Mouse (Mus musculus): ENCODE measurements around the gene Cryzl1.

Cryzl1 gene

GRCm38 (mm10) chr16:91728123-91729065 is at the start of gene Cryzl1:
Gene Cryzl1 (minus strand): TSS chr16:91728975.
- DNase-seq (ENCODE audit: low spot score) = peak; percentile 91

GRCm38 (mm10) chr16:91772586-91772985 is 43.8 kb upstream of the Cryzl1 start:
- DNase-seq (ENCODE audit: low spot score) = no peak

GRCm38 (mm10) chr16:91771334-91771733 is 42.6 kb upstream of the Cryzl1 start:
- no peak for DNase-seq (ENCODE audit: low spot score)

- DNase-seq (ENCODE audit: low spot score) = no peak
Measured at GRCm38 (mm10) chr16:91770662-91771061, 41.9 kb upstream of the Cryzl1 start.

- no peak for DNase-seq (ENCODE audit: low spot score)
Measured at GRCm38 (mm10) chr16:91769911-91770310, 41.1 kb upstream of the Cryzl1 start.

- no peak for DNase-seq (ENCODE audit: low spot score)
Measured at GRCm38 (mm10) chr16:91768586-91768985, 39.8 kb upstream of the Cryzl1 start.

- DNase-seq (ENCODE audit: low spot score) = no peak
Measured at GRCm38 (mm10) chr16:91767165-91767701, 38.5 kb upstream of the Cryzl1 start.

GRCm38 (mm10) chr16:91765816-91766210 is 37.0 kb upstream of the Cryzl1 start:
- DNase-seq (ENCODE audit: low spot score) = no peak

GRCm38 (mm10) chr16:91765121-91765815 is 36.5 kb upstream of the Cryzl1 start:
- no peak for DNase-seq (ENCODE audit: low spot score)

GRCm38 (mm10) chr16:91764414-91764813 is 35.6 kb upstream of the Cryzl1 start:
- no peak for DNase-seq (ENCODE audit: low spot score)

GRCm38 (mm10) chr16:91763975-91764374 is 35.2 kb upstream of the Cryzl1 start:
- no peak for DNase-seq (ENCODE audit: low spot score)

GRCm38 (mm10) chr16:91762476-91762875 is 33.7 kb upstream of the Cryzl1 start:
- DNase-seq (ENCODE audit: low spot score) = no peak

GRCm38 (mm10) chr16:91761761-91762160 is 33.0 kb upstream of the Cryzl1 start:
- no peak for DNase-seq (ENCODE audit: low spot score)

- no peak for DNase-seq (ENCODE audit: low spot score)
Measured at GRCm38 (mm10) chr16:91761202-91761601, 32.4 kb upstream of the Cryzl1 start.

GRCm38 (mm10) chr16:91754957-91755356 is 26.2 kb upstream of the Cryzl1 start:
- DNase-seq (ENCODE audit: low spot score) = peak; percentile 38

GRCm38 (mm10) chr16:91753611-91754010 is 24.8 kb upstream of the Cryzl1 start:
- DNase-seq (ENCODE audit: low spot score) = no peak

- no peak for DNase-seq (ENCODE audit: low spot score)
Measured at GRCm38 (mm10) chr16:91751644-91752385, 23.0 kb upstream of the Cryzl1 start.

- no peak for DNase-seq (ENCODE audit: low spot score)
Measured at GRCm38 (mm10) chr16:91747567-91747966, 18.8 kb upstream of the Cryzl1 start.

- peak; percentile 20 for DNase-seq (ENCODE audit: low spot score)
Measured at GRCm38 (mm10) chr16:91746101-91746950, 17.6 kb upstream of the Cryzl1 start.

GRCm38 (mm10) chr16:91743055-91743454 is 14.3 kb upstream of the Cryzl1 start:
- DNase-seq (ENCODE audit: low spot score) = no peak

- no peak for DNase-seq (ENCODE audit: low spot score)
Measured at GRCm38 (mm10) chr16:91740918-91741255, 12.1 kb upstream of the Cryzl1 start.
